Comparison of ENCODE assay signal across 8 mouse cellular contexts in genomic region chr10:79928030-79928694, GRCm38 (mm10). TPM values are rescaled to one million over a fixed set of nuclear protein-coding genes. Genes with fewer than 3 reads are reported as not detected.
A peak's percentile ranks its signal among the peaks of the same experiment; 100 is the strongest.
DNase-seq lines count a peak whose midpoint lies in the region; ATAC-seq and TF ChIP-seq lines count a peak whose summit lies in the region.

No protein-coding gene starts in this region.

- intact Hi-C loops in left cerebral cortex, postnatal 4 days (cut with DNase I), result loop anchor here (10.0 kb wide), 1 partner anchor 93 kb away; no protein-coding TSS in a partner anchor

- DNase-seq in kidney, adult 18-20 months, result no peak
- DNase-seq in adrenal gland, postnatal 36 days, result peak; percentile 66 to 67
- DNase-seq in limb, embryonic 14.5 days (ENCODE audit: low spot score), result no peak
- no peak for DNase-seq in urinary bladder, postnatal 10 days (ENCODE audit: low spot score)
- no peak for DNase-seq in left cerebral cortex, postnatal 4 days

- peaks cover 19% of the 10 kb centered on the region for H3K36me3 ChIP-seq in kidney, embryonic 14.5 days (ENCODE audit: control insufficient read depth, insufficient read depth, low read length)
- peaks cover 25% of the 10 kb centered on the region for H3K36me3 ChIP-seq in heart, embryonic 12.5 days
- H3K36me3 ChIP-seq in limb, embryonic 14.5 days (ENCODE audit: control insufficient read depth, insufficient read depth, low read length), result peaks cover 26% of the 10 kb centered on the region
- H3K36me3 ChIP-seq in midbrain, embryonic 13.5 days, result peaks cover 27% of the 10 kb centered on the region

- H3K27ac ChIP-seq in kidney, embryonic 14.5 days (ENCODE audit: low read depth, low read length), result peak overlapping the region; percentile 97
- H3K27ac ChIP-seq in heart, embryonic 12.5 days (ENCODE audit: poor library complexity, severe bottlenecking), result peak overlapping the region; percentile 98
- H3K27ac ChIP-seq in limb, embryonic 14.5 days (replicated peaks; ENCODE audit: low read depth, low read length), result peak overlapping the region; percentile 89
- H3K27ac ChIP-seq in midbrain, embryonic 13.5 days, result peak overlapping the region; percentile 89

- H3K4me1 ChIP-seq in kidney, embryonic 14.5 days (ENCODE audit: control insufficient read depth, insufficient read depth, low read length), result peaks cover 40% of the 10 kb centered on the region
- H3K4me1 ChIP-seq in heart, embryonic 12.5 days (replicated peaks), result peaks cover 57% of the 10 kb centered on the region
- peaks cover 34% of the 10 kb centered on the region for H3K4me1 ChIP-seq in limb, embryonic 14.5 days (ENCODE audit: control insufficient read depth, insufficient read depth, low read length)
- peaks cover 55% of the 10 kb centered on the region for H3K4me1 ChIP-seq in midbrain, embryonic 13.5 days (replicated peaks)

- TF ChIP-seq POLR2A in limb, embryonic 14.5 days (IDR thresholded peaks at IDR 0.05; ENCODE audit: borderline replicate concordance, extremely low read depth, insufficient read depth, insufficient read length), result no peak

- H3K9me3 ChIP-seq in kidney, embryonic 14.5 days (ENCODE audit: control insufficient read depth, low read length), result no peaks in the 10 kb centered on the region
- H3K9me3 ChIP-seq in heart, embryonic 12.5 days (replicated peaks), result no peaks in the 10 kb centered on the region
- no peaks in the 10 kb centered on the region for H3K9me3 ChIP-seq in limb, embryonic 14.5 days (ENCODE audit: control insufficient read depth, low read length)
- no peaks in the 10 kb centered on the region for H3K9me3 ChIP-seq in midbrain, embryonic 13.5 days

- peaks cover 2% of the 10 kb centered on the region; the same call in 1 of the 2 replicates for H3K27me3 ChIP-seq in kidney, embryonic 14.5 days (ENCODE audit: control insufficient read depth, insufficient read depth, low read length)
- peaks cover 7% of the 10 kb centered on the region for H3K27me3 ChIP-seq in heart, embryonic 12.5 days (replicated peaks)
- peaks cover 3% of the 10 kb centered on the region; the same call in 1 of the 2 replicates for H3K27me3 ChIP-seq in limb, embryonic 14.5 days (ENCODE audit: control insufficient read depth, insufficient read depth, low read length)
- H3K27me3 ChIP-seq in midbrain, embryonic 13.5 days, result peaks cover 7% of the 10 kb centered on the region

- H3K9ac ChIP-seq in kidney, embryonic 14.5 days (ENCODE audit: low read depth, low read length), result peak overlapping the region; percentile 83
- peak overlapping the region; percentile 96 for H3K9ac ChIP-seq in heart, embryonic 12.5 days
- peak overlapping the region; percentile 87 for H3K9ac ChIP-seq in limb, embryonic 14.5 days (ENCODE audit: low read depth, low read length, severe bottlenecking)
- peak overlapping the region; percentile 87 for H3K9ac ChIP-seq in midbrain, embryonic 13.5 days (replicated peaks)

- peak overlapping the region; percentile 74 for H3K4me3 ChIP-seq in kidney, embryonic 14.5 days (ENCODE audit: low read length)
- peak overlapping the region; percentile 94 for H3K4me3 ChIP-seq in heart, embryonic 12.5 days
- H3K4me3 ChIP-seq in limb, embryonic 14.5 days (replicated peaks; ENCODE audit: low read length), result peak overlapping the region; percentile 93
- H3K4me3 ChIP-seq in midbrain, embryonic 13.5 days (replicated peaks), result peak overlapping the region; percentile 81

- under 1% methylated on average over 29 of the region's 29 CpGs for WGBS in kidney, embryonic 14.5 days
- under 1% methylated on average over 29 of the region's 29 CpGs for WGBS in heart, embryonic 12.5 days
- under 1% methylated on average over 26 of the region's 29 CpGs for WGBS in limb, embryonic 14.5 days
- WGBS in midbrain, embryonic 13.5 days, result 1% methylated on average over 29 of the region's 29 CpGs

- peak overlapping the region; percentile 88 for H3K4me2 ChIP-seq in kidney, embryonic 14.5 days (replicated peaks; ENCODE audit: low read depth, low read length)
- peak overlapping the region; percentile 80 for H3K4me2 ChIP-seq in heart, embryonic 12.5 days
- peak overlapping the region; percentile 90 for H3K4me2 ChIP-seq in limb, embryonic 14.5 days (replicated peaks; ENCODE audit: low read depth, low read length, severe bottlenecking)
- peak overlapping the region; percentile 91 for H3K4me2 ChIP-seq in midbrain, embryonic 13.5 days (replicated peaks)

- ATAC-seq in kidney, embryonic 14.5 days (ENCODE audit: low FRiP score, low TSS enrichment), result 0 out of 2 replicates have a peak, but pooled peaks have one; percentile 3
- ATAC-seq in heart, embryonic 12.5 days (ENCODE audit: insufficient number of reproducible peaks, low FRiP score), result peak; percentile 7
- ATAC-seq in limb, embryonic 14.5 days (ENCODE audit: low FRiP score, low read depth), result no peak
- ATAC-seq in midbrain, embryonic 13.5 days, result no peak

RNA-seq across cellular contexts. Expression of gene Arid3a, which starts 1.3 kb away (rescaled TPM):
- polyA plus RNA-seq in kidney, embryonic 14.5 days (2014; fragmentation: Nextera tagmentation; extraction: Ambion mirVana), result 12.0 and 12.3 TPM in 2 replicates
- 1 to 10 TPM; 3.0 to 4.1 TPM for total RNA-seq in adrenal gland, postnatal 36 days (2021)
- 6.3 and 8.3 TPM in 2 replicates for polyA plus RNA-seq in heart, embryonic 12.5 days (2016; fragmentation: Nextera tagmentation; extraction: Ambion mirVana)
- polyA plus RNA-seq in limb, embryonic 14.5 days (2012; rRNA removed), result 8.6 and 12.6 TPM in 2 replicates
- 4.8 and 5.0 TPM in 2 replicates for polyA plus RNA-seq in limb, embryonic 14.5 days (2014; fragmentation: Nextera tagmentation; extraction: Ambion mirVana)
- polyA plus RNA-seq in midbrain, embryonic 13.5 days (2015; fragmentation: Nextera tagmentation; extraction: Ambion mirVana), result 3.8 and 3.9 TPM in 2 replicates
- total RNA-seq in left cerebral cortex, postnatal 4 days (2021), result 1 to 10 TPM; 6.3 to 9.5 TPM

RNA-seq across cellular contexts. Expression of gene R3hdm4, which starts 7.2 kb away (rescaled TPM):
- 102 and 137 TPM in 2 replicates for polyA plus RNA-seq in kidney, embryonic 14.5 days (2014; fragmentation: Nextera tagmentation; extraction: Ambion mirVana)
- 100 to 1,000 TPM; 104 to 118 TPM for total RNA-seq in adrenal gland, postnatal 36 days (2021)
- polyA plus RNA-seq in heart, embryonic 12.5 days (2016; fragmentation: Nextera tagmentation; extraction: Ambion mirVana), result 92.8 and 97.3 TPM in 2 replicates
- polyA plus RNA-seq in limb, embryonic 14.5 days (2012; rRNA removed), result 158 and 219 TPM in 2 replicates
- 141 and 152 TPM in 2 replicates for polyA plus RNA-seq in limb, embryonic 14.5 days (2014; fragmentation: Nextera tagmentation; extraction: Ambion mirVana)
- 231 TPM in 2 replicates for polyA plus RNA-seq in midbrain, embryonic 13.5 days (2015; fragmentation: Nextera tagmentation; extraction: Ambion mirVana)
- 100 to 1,000 TPM; 307 to 309 TPM for total RNA-seq in left cerebral cortex, postnatal 4 days (2021)

RNA-seq across cellular contexts. Expression of gene Kiss1r, which starts 11.4 kb away (rescaled TPM):
- 0.47 and 0.61 TPM in 2 replicates for polyA plus RNA-seq in kidney, embryonic 14.5 days (2014; fragmentation: Nextera tagmentation; extraction: Ambion mirVana)
- 1 to 10 TPM; 1.2 to 1.3 TPM for total RNA-seq in adrenal gland, postnatal 36 days (2021)
- 0.45 and 0.55 TPM in 2 replicates for polyA plus RNA-seq in heart, embryonic 12.5 days (2016; fragmentation: Nextera tagmentation; extraction: Ambion mirVana)
- 2.5 and 2.8 TPM in 2 replicates for polyA plus RNA-seq in limb, embryonic 14.5 days (2012; rRNA removed)
- 0.17 and 0.26 TPM in 2 replicates for polyA plus RNA-seq in limb, embryonic 14.5 days (2014; fragmentation: Nextera tagmentation; extraction: Ambion mirVana)
- 2.2 and 2.3 TPM in 2 replicates for polyA plus RNA-seq in midbrain, embryonic 13.5 days (2015; fragmentation: Nextera tagmentation; extraction: Ambion mirVana)
- total RNA-seq in left cerebral cortex, postnatal 4 days (2021), result 1 to 10 TPM; 5.0 to 6.8 TPM

RNA-seq across cellular contexts. Expression of gene Gm26602, which starts 17.5 kb away (rescaled TPM):
- 4.6 and 10.8 TPM in 2 replicates for polyA plus RNA-seq in kidney, embryonic 14.5 days (2014; fragmentation: Nextera tagmentation; extraction: Ambion mirVana)
- not detected for total RNA-seq in adrenal gland, postnatal 36 days (2021)
- 16.8 and 19.3 TPM in 2 replicates for polyA plus RNA-seq in heart, embryonic 12.5 days (2016; fragmentation: Nextera tagmentation; extraction: Ambion mirVana)
- not detected in 2 replicates for polyA plus RNA-seq in limb, embryonic 14.5 days (2012; rRNA removed)
- polyA plus RNA-seq in limb, embryonic 14.5 days (2014; fragmentation: Nextera tagmentation; extraction: Ambion mirVana), result 6.6 TPM in 1 of 2 replicates, not detected in the other
- 17.5 and 34.1 TPM in 2 replicates for polyA plus RNA-seq in midbrain, embryonic 13.5 days (2015; fragmentation: Nextera tagmentation; extraction: Ambion mirVana)
- total RNA-seq in left cerebral cortex, postnatal 4 days (2021), result not detected

RNA-seq across cellular contexts. Expression of gene Med16, which starts 19.4 kb away (rescaled TPM):
- 48.0 and 61.2 TPM in 2 replicates for polyA plus RNA-seq in kidney, embryonic 14.5 days (2014; fragmentation: Nextera tagmentation; extraction: Ambion mirVana)
- total RNA-seq in adrenal gland, postnatal 36 days (2021), result 10 to 100 TPM; 39.7 to 50.6 TPM
- polyA plus RNA-seq in heart, embryonic 12.5 days (2016; fragmentation: Nextera tagmentation; extraction: Ambion mirVana), result 48.3 and 50.1 TPM in 2 replicates
- 54.6 and 73.8 TPM in 2 replicates for polyA plus RNA-seq in limb, embryonic 14.5 days (2012; rRNA removed)
- 33.4 and 38.3 TPM in 2 replicates for polyA plus RNA-seq in limb, embryonic 14.5 days (2014; fragmentation: Nextera tagmentation; extraction: Ambion mirVana)
- polyA plus RNA-seq in midbrain, embryonic 13.5 days (2015; fragmentation: Nextera tagmentation; extraction: Ambion mirVana), result 62.9 and 69.1 TPM in 2 replicates
- 10 to 100 TPM; 56.4 to 59.6 TPM for total RNA-seq in left cerebral cortex, postnatal 4 days (2021)

Comparison
In these comparisons a context has a peak if more than half of its experiments do, and no peak if none do; other contexts are left out.
1. ATAC-seq: peak in kidney, embryonic 14.5 days (single experiment) and heart, embryonic 12.5 days (single experiment); none in limb, embryonic 14.5 days (single experiment) and midbrain, embryonic 13.5 days (single experiment).
2. DNase-seq: peak in adrenal gland, postnatal 36 days (2 of 2); none in kidney, adult 18-20 months (single experiment), limb, embryonic 14.5 days (single experiment), urinary bladder, postnatal 10 days (single experiment) and left cerebral cortex, postnatal 4 days (single experiment).
3. Peak in every context shown above with its lines, with median percentiles within 50 percentile points of each other: H3K27ac ChIP-seq, H3K4me2 ChIP-seq, H3K4me3 ChIP-seq and H3K9ac ChIP-seq.